Mouse (Mus musculus) hindbrain, embryonic 11.5 days (tissue): ENCODE measurements around the gene Farsa. TPM values are rescaled to one million over a fixed set of nuclear protein-coding genes. Genes with fewer than 3 reads are reported as not detected.

Source experiments
- ATAC-seq: fragments of 200-750 bp; cut with Nextera tagmentation; 2 replicates; pipeline ENCODE4 v1.8.0; 2017; ENCODE audit warnings: mild to moderate bottlenecking, moderate TSS enrichment, moderate library complexity; ENCODE audit not compliant: low FRiP score
- DNase-seq: peaks from one replicate; pipeline ENCODE4 v3.0.0-alpha.2; 2015; ENCODE audit warnings: low spot score
- H3K27ac ChIP-seq: fragments of 300-500 bp; sonication (generic); 2 replicates; pipeline ENCODE4 v1.5.1; 2014; ENCODE audit warnings: mild to moderate bottlenecking, low read depth, low read length
- H3K27me3 ChIP-seq: fragments of 300-500 bp; sonication (generic); 2 replicates; pipeline ENCODE4 v1.6.1; 2014; ENCODE audit warnings: mild to moderate bottlenecking, low read length, moderate library complexity, mixed read lengths; ENCODE audit not compliant: control insufficient read depth, insufficient read depth
- H3K36me3 ChIP-seq: fragments of 300-500 bp; sonication (generic); 2 replicates; pipeline ENCODE4 v1.6.1; 2014; ENCODE audit warnings: mild to moderate bottlenecking, low read length, moderate library complexity, mixed read lengths; ENCODE audit not compliant: control insufficient read depth, insufficient read depth
- H3K4me1 ChIP-seq: fragments of 300-500 bp; sonication (generic); replicated peaks from 2 replicates; pipeline ENCODE4 v1.6.1; 2014; ENCODE audit warnings: low read length, mixed read lengths; ENCODE audit not compliant: control insufficient read depth, insufficient read depth
- H3K4me2 ChIP-seq: fragments of 300-500 bp; sonication (generic); replicated peaks from 2 replicates; pipeline ENCODE4 v1.6.1; 2014; ENCODE audit warnings: mild to moderate bottlenecking, low read depth, low read length
- H3K4me3 ChIP-seq: fragments of 300-500 bp; sonication (generic); 2 replicates; pipeline ENCODE4 v1.5.1; 2014; ENCODE audit warnings: low read depth, low read length
- H3K9ac ChIP-seq: fragments of 300-500 bp; sonication (generic); 2 replicates; pipeline ENCODE4 v1.6.1; 2014; ENCODE audit warnings: low read depth, low read length
- H3K9me3 ChIP-seq: fragments of 300-500 bp; sonication (generic); 2 replicates; pipeline ENCODE4 v1.6.1; 2016; ENCODE audit warnings: low read length; ENCODE audit not compliant: control insufficient read depth
- WGBS: fragments of 180-500 bp; shearing (Covaris S2); extraction: QIAGEN DNeasy Blood & Tissue Kit; methylation state at CpG from one replicate; pipeline ENCODE4 v1.1.7; 2014; 5-methylcytosine and 5-hydroxymethylcytosine counted together
- polyA plus RNA-seq: library from polyadenylated mRNA; unstranded; fragments of >200 nt; fragmentation: Nextera tagmentation; extraction: Ambion mirVana; gene quantifications from 2 replicates; pipeline ENCODE4 v1.2.1, GENCODE M21; 2014

Gene Farsa
- polyA plus RNA-seq, 1 experiment from 2014 or later, result 89.6 TPM

DNA sequence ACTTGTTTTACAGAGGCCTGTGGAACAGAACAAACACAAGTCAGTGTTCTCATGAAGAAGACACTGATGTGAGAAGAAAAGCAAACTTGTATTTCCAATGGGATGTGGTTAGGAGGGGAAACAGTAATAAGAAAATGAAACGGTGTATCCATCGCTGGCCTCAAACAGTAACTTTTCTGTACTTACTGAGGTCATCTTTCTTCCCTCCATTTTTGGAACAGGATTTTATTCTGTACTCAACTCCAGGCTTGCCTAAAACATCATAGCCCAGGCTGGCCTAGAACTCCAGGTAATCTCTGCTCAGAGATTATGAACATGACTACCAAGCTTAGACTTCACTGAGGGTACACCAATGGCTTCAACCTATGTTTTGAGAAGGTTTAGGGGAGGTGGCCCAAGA is 17.4 kb upstream of the Farsa start:
- H3K27me3 ChIP-seq, result no peaks in the 10 kb centered on the region
- H3K4me3 ChIP-seq, result peak overlapping the region; percentile 96
- no peak for DNase-seq
- H3K27ac ChIP-seq, result no peak overlapping the region
- H3K9ac ChIP-seq, result no peak overlapping the region; the same call in 1 of the 2 replicates
- H3K36me3 ChIP-seq, result peaks cover 40% of the 10 kb centered on the region
- H3K9me3 ChIP-seq, result no peaks in the 10 kb centered on the region
- ATAC-seq, result no peak
- 97% methylated on average over 2 of the region's 2 CpGs for WGBS
- peak overlapping the region; percentile 60 for H3K4me2 ChIP-seq
- peaks cover 12% of the 10 kb centered on the region; the same call in 1 of the 2 replicates for H3K4me1 ChIP-seq

GRCm38 (mm10) chr8:84839875-84840247 is 16.9 kb upstream of the Farsa start:
- Histone ChIP-seq H3K27me3 (no peaks in the 10 kb centered on the region), H3K36me3 (peaks cover 44% of the 10 kb centered on the region), H3K27ac (peak overlapping the region; percentile 75), H3K9ac (peak overlapping the region; percentile 85), H3K9me3 (no peaks in the 10 kb centered on the region), H3K4me1 (peaks cover 12% of the 10 kb centered on the region), H3K4me3 (peak overlapping the region; percentile 96), H3K4me2 (peak overlapping the region; percentile 60)
- ATAC-seq, result no peak
- WGBS, result 5% methylated on average over 7 of the region's 7 CpGs
- DNase-seq, result no peak

DNA sequence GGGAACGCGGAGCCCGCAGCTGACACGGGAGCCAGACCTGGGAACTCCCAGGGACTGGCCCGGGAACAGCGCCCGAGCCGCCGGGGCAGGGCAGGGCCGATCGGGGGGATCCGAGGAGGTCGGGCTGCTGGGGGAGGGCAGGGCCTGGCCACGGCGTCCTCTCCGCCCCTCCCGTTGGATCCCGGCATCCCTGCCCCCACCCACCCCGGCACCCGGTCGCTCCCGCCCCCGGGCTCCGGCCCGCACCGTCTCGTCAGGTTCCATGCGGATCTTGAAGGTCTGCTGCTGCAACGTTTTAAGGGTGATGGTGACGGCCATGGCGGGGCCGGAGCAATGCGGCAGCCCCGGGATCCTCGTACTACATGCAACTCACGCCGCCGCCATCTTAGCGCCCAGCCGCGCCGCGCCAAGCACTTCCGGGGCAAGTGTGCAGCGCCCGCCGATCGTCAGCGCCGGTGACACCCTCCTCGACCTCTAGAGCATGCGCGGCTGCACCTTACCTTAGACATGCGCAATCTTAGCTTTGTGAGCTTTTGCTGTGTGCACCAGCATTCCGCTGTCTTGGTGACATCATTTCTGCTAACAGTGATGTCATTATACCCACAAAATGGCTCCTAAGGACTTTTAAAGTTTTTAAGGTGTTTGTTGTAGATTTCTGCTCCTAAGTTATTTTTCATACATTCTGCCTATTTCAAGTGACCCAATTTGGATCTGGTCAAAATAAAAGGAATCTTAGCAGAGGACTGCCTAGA is 16.4 kb upstream of the Farsa start, which contains the start of gene Rad23a:
Gene Rad23a (minus strand): TSS at position 418 of the 752 bp plus-strand sequence.
- DNase-seq, result peak; percentile 94
- H3K27ac ChIP-seq, result peak within 1 kb of the TSS; percentile 75
- peaks cover 45% of the 10 kb centered on the region for H3K36me3 ChIP-seq
- ATAC-seq, result peak; percentile 96
- H3K9ac ChIP-seq, result peak within 1 kb of the TSS; percentile 85
- H3K9me3 ChIP-seq, result no peaks in the 10 kb centered on the region
- H3K4me2 ChIP-seq, result peak within 1 kb of the TSS; percentile 60
- under 1% methylated on average over 54 of the region's 55 CpGs for WGBS
- H3K4me3 ChIP-seq, result peak within 1 kb of the TSS; percentile 96
- peaks cover 12% of the 10 kb centered on the region for H3K4me1 ChIP-seq
- H3K27me3 ChIP-seq, result no peaks in the 10 kb centered on the region

DNA sequence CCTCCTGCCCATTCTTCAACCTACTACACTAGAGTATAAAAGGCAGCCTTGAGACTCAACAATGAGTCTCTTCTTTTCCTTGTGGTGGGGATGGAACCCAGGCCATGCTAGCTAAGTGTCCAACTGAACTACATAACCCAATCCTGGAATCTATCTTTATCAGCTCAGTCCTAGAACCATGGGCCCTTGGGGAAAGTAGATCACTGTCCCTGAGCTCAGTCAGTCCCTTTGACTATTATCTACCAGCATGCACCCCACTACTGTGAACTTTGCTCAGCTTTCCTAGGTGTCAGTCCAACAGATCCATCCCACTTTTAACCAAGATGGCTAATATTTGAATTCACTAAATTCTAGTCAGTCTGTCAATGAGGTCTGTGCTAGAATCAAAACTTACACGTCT is 15.3 kb upstream of the Farsa start:
- H3K9me3 ChIP-seq, result no peaks in the 10 kb centered on the region
- no peak for ATAC-seq
- H3K27ac ChIP-seq, result no peak overlapping the region
- DNase-seq, result no peak
- peaks cover 43% of the 10 kb centered on the region for H3K36me3 ChIP-seq
- peaks cover 12% of the 10 kb centered on the region for H3K4me1 ChIP-seq
- H3K9ac ChIP-seq, result no peak overlapping the region
- 90% methylated on average over 1 of the region's 1 CpGs for WGBS
- H3K27me3 ChIP-seq, result no peaks in the 10 kb centered on the region
- no peak overlapping the region for H3K4me2 ChIP-seq
- H3K4me3 ChIP-seq, result no peak overlapping the region

- 93% methylated on average over 9 of the region's 9 CpGs for WGBS
- Histone ChIP-seq H3K27me3 (no peaks in the 10 kb centered on the region), H3K4me3 (peak overlapping the region; percentile 96), H3K9me3 (no peaks in the 10 kb centered on the region), H3K27ac (no peak overlapping the region), H3K36me3 (peaks cover 28% of the 10 kb centered on the region), H3K4me1 (peaks cover 8% of the 10 kb centered on the region), H3K9ac (peak overlapping the region; percentile 99; the same call in 1 of the 2 replicates), H3K4me2 (peak overlapping the region; percentile 74)
- ATAC-seq, result no peak
- no peak for DNase-seq
Observed at GRCm38 (mm10) chr8:84844397-84845070, 12.3 kb upstream of the Farsa start.

DNA sequence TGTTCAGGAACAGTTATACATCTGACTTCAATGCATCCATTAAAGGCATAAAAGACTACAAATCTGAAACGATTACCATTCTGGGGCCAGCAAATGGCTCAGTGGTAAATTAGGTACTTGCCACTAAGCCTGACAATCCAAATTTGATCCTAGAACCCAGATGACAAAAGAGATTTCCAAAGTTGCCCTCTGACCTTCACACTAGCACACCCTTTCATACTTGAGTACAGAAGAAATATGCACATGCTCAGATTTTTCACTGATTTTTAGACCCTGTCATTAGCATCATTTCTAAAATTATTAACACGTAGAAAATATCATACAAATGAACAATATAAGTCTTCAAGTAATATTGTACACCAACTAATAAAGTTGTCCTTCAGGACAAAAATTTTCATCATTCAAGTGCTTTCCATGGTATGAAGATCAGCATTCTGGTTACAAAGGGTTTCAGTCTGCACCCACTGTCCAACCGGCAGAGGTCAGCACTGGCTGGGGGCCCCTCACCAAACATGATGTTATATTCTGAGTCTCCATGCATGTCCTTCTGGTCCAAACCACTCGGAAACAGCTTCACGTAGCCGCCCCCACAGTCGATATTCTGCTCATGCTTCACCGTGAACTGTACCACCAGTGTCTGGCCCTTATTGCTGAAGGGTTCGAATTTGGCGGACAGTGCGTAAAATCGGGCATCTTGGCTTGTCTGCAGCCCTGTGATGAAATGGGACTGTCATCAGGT is 11.3 kb upstream of the Farsa start:
- H3K27ac ChIP-seq, result 0 out of 2 replicates have a peak overlapping the region, but pooled peaks have one; percentile 80
- H3K27me3 ChIP-seq, result no peaks in the 10 kb centered on the region
- DNase-seq, result peak; percentile 60
- peak overlapping the region; percentile 99 for H3K9ac ChIP-seq
- peaks cover 28% of the 10 kb centered on the region for H3K36me3 ChIP-seq
- peak overlapping the region; percentile 74 for H3K4me2 ChIP-seq
- H3K4me1 ChIP-seq, result peaks cover 7% of the 10 kb centered on the region; the same call in 1 of the 2 replicates
- H3K9me3 ChIP-seq, result no peaks in the 10 kb centered on the region
- H3K4me3 ChIP-seq, result peak overlapping the region; percentile 96
- 15% methylated on average over 12 of the region's 12 CpGs for WGBS
- no peak for ATAC-seq

GRCm38 (mm10) chr8:84846094-84846721 is 10.6 kb upstream of the Farsa start:
- H3K9me3 ChIP-seq, result no peaks in the 10 kb centered on the region
- H3K4me3 ChIP-seq, result peak overlapping the region; percentile 96
- DNase-seq, result peak; percentile 66
- H3K36me3 ChIP-seq, result peaks cover 28% of the 10 kb centered on the region
- under 1% methylated on average over 30 of the region's 30 CpGs for WGBS
- peak; percentile 46 for ATAC-seq
- H3K27me3 ChIP-seq, result no peaks in the 10 kb centered on the region
- H3K4me1 ChIP-seq, result peaks cover 7% of the 10 kb centered on the region; the same call in 1 of the 2 replicates
- H3K9ac ChIP-seq, result peak overlapping the region; percentile 99
- H3K4me2 ChIP-seq, result peak overlapping the region; percentile 74
- peak overlapping the region; percentile 80 for H3K27ac ChIP-seq
